Mouse (Mus musculus) liver, embryonic 11.5 days (tissue): ENCODE results near the gene Exosc9. TPM values are rescaled to one million over a fixed set of nuclear protein-coding genes. Genes with fewer than 3 reads are reported as not detected.

Experiments used
- ATAC-seq: fragments of 200-750 bp; cut with Nextera tagmentation; replicated peaks from 2 replicates; pipeline ENCODE4 v1.8.0; 2017; ENCODE audit warnings: moderate number of reproducible peaks, mild to moderate bottlenecking, moderate TSS enrichment, moderate library complexity; ENCODE audit not compliant: low FRiP score
- DNase-seq: peaks from one replicate; pipeline ENCODE4 v3.0.0-alpha.2; 2017; ENCODE audit warnings: low spot score
- H3K27ac ChIP-seq: fragments of 300-500 bp; sonication (generic); 2 replicates; pipeline ENCODE4 v1.5.1; 2014; ENCODE audit warnings: mild to moderate bottlenecking, low read depth, low read length, control low read depth
- H3K27me3 ChIP-seq: fragments of 300-500 bp; sonication (generic); replicated peaks from 2 replicates; pipeline ENCODE4 v1.6.1; 2014; ENCODE audit warnings: low read length, mixed read lengths; ENCODE audit not compliant: control insufficient read depth, insufficient read depth
- H3K36me3 ChIP-seq: fragments of 300-500 bp; sonication (generic); 2 replicates; pipeline ENCODE4 v1.6.1; 2014; ENCODE audit warnings: mild to moderate bottlenecking, low read length, moderate library complexity, mixed read lengths; ENCODE audit not compliant: control insufficient read depth, insufficient read depth
- H3K4me1 ChIP-seq: fragments of 300-500 bp; sonication (generic); replicated peaks from 2 replicates; pipeline ENCODE4 v1.6.1; 2014; ENCODE audit warnings: low read length, mixed read lengths; ENCODE audit not compliant: control insufficient read depth, insufficient read depth
- H3K4me2 ChIP-seq: fragments of 300-500 bp; sonication (generic); 2 replicates; pipeline ENCODE4 v1.6.1; 2014; ENCODE audit warnings: mild to moderate bottlenecking, control low read depth, moderate library complexity
- H3K4me3 ChIP-seq: fragments of 300-500 bp; sonication (generic); 2 replicates; pipeline ENCODE4 v1.5.1; 2014; ENCODE audit warnings: low read depth, low read length, control low read depth
- H3K9ac ChIP-seq: fragments of 300-500 bp; sonication (generic); 2 replicates; pipeline ENCODE4 v1.6.1; 2014; ENCODE audit warnings: low read depth, low read length, control low read depth
- H3K9me3 ChIP-seq: fragments of 300-500 bp; sonication (generic); 2 replicates; pipeline ENCODE4 v1.6.1; 2016; ENCODE audit warnings: low read length, inconsistent platforms, mixed read lengths; ENCODE audit not compliant: control insufficient read depth
- WGBS: fragments of 180-500 bp; shearing (Covaris S2); extraction: QIAGEN DNeasy Blood & Tissue Kit; methylation state at CpG from one replicate; pipeline ENCODE4 v1.1.7; 2014; 5-methylcytosine and 5-hydroxymethylcytosine counted together
- polyA plus RNA-seq: library from polyadenylated mRNA; unstranded; fragments of >200 nt; fragmentation: Nextera tagmentation; extraction: Ambion mirVana; gene quantifications from 2 replicates; pipeline ENCODE4 v1.2.1, GENCODE M21; 2014

Gene Exosc9
- polyA plus RNA-seq, 1 experiment from 2014 or later: 82.7 TPM

- DNase-seq (no peak), ATAC-seq (no peak)
- WGBS: 84% methylated on average over 6 of the region's 6 CpGs
- H3K36me3 ChIP-seq: no peaks in the 10 kb centered on the region
- H3K9me3 ChIP-seq: no peaks in the 10 kb centered on the region
- H3K4me3 ChIP-seq: no peak overlapping the region
- no peak overlapping the region for H3K27ac ChIP-seq
- 0 out of 2 replicates have a peak, but pooled peaks cover 2% of the 10 kb centered on the region for H3K4me1 ChIP-seq
- no peak overlapping the region for H3K9ac ChIP-seq
- peaks cover 2% of the 10 kb centered on the region; the same call in 1 of the 2 replicates for H3K27me3 ChIP-seq
- no peak overlapping the region for H3K4me2 ChIP-seq
Observed at GRCm38 (mm10) chr3:36530345-36530744, 22.1 kb upstream of the Exosc9 start.

GRCm38 (mm10) chr3:36530781-36531180 is 21.6 kb upstream of the Exosc9 start:
- no peak overlapping the region for H3K27ac ChIP-seq
- 0 out of 2 replicates have a peak, but pooled peaks cover 2% of the 10 kb centered on the region for H3K4me1 ChIP-seq
- WGBS: 64% methylated on average over 5 of the region's 5 CpGs
- H3K4me2 ChIP-seq: no peak overlapping the region
- H3K4me3 ChIP-seq: no peak overlapping the region
- no peak overlapping the region for H3K9ac ChIP-seq
- no peaks in the 10 kb centered on the region for H3K36me3 ChIP-seq
- no peaks in the 10 kb centered on the region for H3K9me3 ChIP-seq
- H3K27me3 ChIP-seq: peaks cover 2% of the 10 kb centered on the region; the same call in 1 of the 2 replicates
- DNase-seq (no peak), ATAC-seq (no peak)

GRCm38 (mm10) chr3:36531242-36531641 is 21.2 kb upstream of the Exosc9 start:
- ATAC-seq: no peak
- 49% methylated on average over 2 of the region's 2 CpGs for WGBS
- Histone ChIP-seq H3K36me3 (no peaks in the 10 kb centered on the region), H3K4me2 (no peak overlapping the region), H3K4me3 (no peak overlapping the region), H3K27ac (no peak overlapping the region), H3K9ac (no peak overlapping the region), H3K9me3 (no peaks in the 10 kb centered on the region), H3K4me1 (0 out of 2 replicates have a peak, but pooled peaks cover 2% of the 10 kb centered on the region), H3K27me3 (peaks cover 2% of the 10 kb centered on the region; the same call in 1 of the 2 replicates)
- no peak for DNase-seq

GRCm38 (mm10) chr3:36531979-36532542 is 20.3 kb upstream of the Exosc9 start:
- no peaks in the 10 kb centered on the region for H3K36me3 ChIP-seq
- ATAC-seq: no peak
- H3K4me3 ChIP-seq: peak overlapping the region; percentile 35; the same call in 1 of the 2 replicates
- H3K9me3 ChIP-seq: no peaks in the 10 kb centered on the region
- H3K27me3 ChIP-seq: peaks cover 2% of the 10 kb centered on the region; the same call in 1 of the 2 replicates
- DNase-seq: no peak
- 0 out of 2 replicates have a peak, but pooled peaks cover 2% of the 10 kb centered on the region for H3K4me1 ChIP-seq
- H3K4me2 ChIP-seq: peak overlapping the region; percentile 58
- WGBS: 8% methylated on average over 18 of the region's 18 CpGs
- H3K9ac ChIP-seq: no peak overlapping the region
- H3K27ac ChIP-seq: no peak overlapping the region

- DNase-seq (no peak), ATAC-seq (no peak)
- Histone ChIP-seq H3K4me2 (no peak overlapping the region; the same call in 1 of the 2 replicates), H3K4me1 (0 out of 2 replicates have a peak, but pooled peaks cover 2% of the 10 kb centered on the region), H3K36me3 (no peaks in the 10 kb centered on the region), H3K27me3 (peaks cover 2% of the 10 kb centered on the region; the same call in 1 of the 2 replicates), H3K4me3 (no peak overlapping the region), H3K9ac (no peak overlapping the region), H3K9me3 (no peaks in the 10 kb centered on the region), H3K27ac (no peak overlapping the region)
- 42% methylated on average over 7 of the region's 7 CpGs for WGBS
Observed at GRCm38 (mm10) chr3:36532738-36533137, 19.7 kb upstream of the Exosc9 start.

- Histone ChIP-seq H3K4me2 (no peak overlapping the region), H3K4me1 (0 out of 2 replicates have a peak, but pooled peaks cover 2% of the 10 kb centered on the region), H3K4me3 (no peak overlapping the region), H3K36me3 (no peaks in the 10 kb centered on the region), H3K27ac (no peak overlapping the region), H3K27me3 (peaks cover 2% of the 10 kb centered on the region; the same call in 1 of the 2 replicates), H3K9ac (no peak overlapping the region), H3K9me3 (no peaks in the 10 kb centered on the region)
- ATAC-seq: no peak
- DNase-seq: no peak
- WGBS: 0% methylated on average over 1 of the region's 1 CpGs
Observed at GRCm38 (mm10) chr3:36533201-36533672, 19.2 kb upstream of the Exosc9 start.

GRCm38 (mm10) chr3:36536041-36536440 is 16.4 kb upstream of the Exosc9 start:
- WGBS: 85% methylated on average over 12 of the region's 12 CpGs
- H3K4me3 ChIP-seq: no peak overlapping the region
- H3K9me3 ChIP-seq: no peaks in the 10 kb centered on the region
- ATAC-seq: no peak
- no peak overlapping the region for H3K9ac ChIP-seq
- no peak overlapping the region for H3K27ac ChIP-seq
- H3K27me3 ChIP-seq: no peaks in the 10 kb centered on the region; the same call in 1 of the 2 replicates
- H3K4me1 ChIP-seq: 0 out of 2 replicates have a peak, but pooled peaks cover 2% of the 10 kb centered on the region
- H3K4me2 ChIP-seq: no peak overlapping the region
- DNase-seq: no peak
- H3K36me3 ChIP-seq: no peaks in the 10 kb centered on the region

GRCm38 (mm10) chr3:36537701-36538470 is 14.5 kb upstream of the Exosc9 start:
- WGBS: 76% methylated on average over 4 of the region's 4 CpGs
- H3K4me1 ChIP-seq: 0 out of 2 replicates have a peak, but pooled peaks cover 2% of the 10 kb centered on the region

More at GRCm38 (mm10) chr3:36537701-36538470, 14.5 kb upstream of the Exosc9 start:
- Histone ChIP-seq H3K9me3 (no peaks in the 10 kb centered on the region), H3K4me2 (no peak overlapping the region), H3K27ac (no peak overlapping the region), H3K27me3 (no peaks in the 10 kb centered on the region), H3K36me3 (no peaks in the 10 kb centered on the region), H3K9ac (no peak overlapping the region), H3K4me3 (no peak overlapping the region)
- ATAC-seq (no peak), DNase-seq (no peak)
